Mouse (Mus musculus): Measurements from ENCODE around the gene Dcdc2a. TPM values are rescaled to one million over a fixed set of nuclear protein-coding genes. Genes with fewer than 3 reads are reported as not detected.

The Dcdc2a gene
- polyA plus RNA-seq, 1 experiment from 2014 or later, result 0.13 TPM

GRCm38 (mm10) chr13:25085147-25085546 is 29.3 kb downstream of the Dcdc2a start:
- Histone ChIP-seq H3K27ac (ENCODE audit: low read depth, low read length) (no peak overlapping the region), H3K36me3 (ENCODE audit: control insufficient read depth, insufficient read depth) (no peaks in the 10 kb centered on the region), H3K4me1 (replicated peaks; ENCODE audit: control insufficient read depth, insufficient read depth, low read length) (no peaks in the 10 kb centered on the region), H3K4me2 (replicated peaks; ENCODE audit: low read depth) (no peak overlapping the region), H3K9me3 (ENCODE audit: control insufficient read depth) (no peaks in the 10 kb centered on the region), H3K4me3 (ENCODE audit: low read depth, low read length) (no peak overlapping the region), H3K9ac (ENCODE audit: low read depth, low read length) (no peak overlapping the region), H3K27me3 (replicated peaks; ENCODE audit: control insufficient read depth, insufficient read depth, low read length) (no peaks in the 10 kb centered on the region)
- ATAC-seq, result no peak
- no peak for TF ChIP-seq CTCF (IDR thresholded peaks at IDR 0.05; ENCODE audit: low read depth)
- 87% methylated on average over 7 of the region's 7 CpGs for WGBS

DNA sequence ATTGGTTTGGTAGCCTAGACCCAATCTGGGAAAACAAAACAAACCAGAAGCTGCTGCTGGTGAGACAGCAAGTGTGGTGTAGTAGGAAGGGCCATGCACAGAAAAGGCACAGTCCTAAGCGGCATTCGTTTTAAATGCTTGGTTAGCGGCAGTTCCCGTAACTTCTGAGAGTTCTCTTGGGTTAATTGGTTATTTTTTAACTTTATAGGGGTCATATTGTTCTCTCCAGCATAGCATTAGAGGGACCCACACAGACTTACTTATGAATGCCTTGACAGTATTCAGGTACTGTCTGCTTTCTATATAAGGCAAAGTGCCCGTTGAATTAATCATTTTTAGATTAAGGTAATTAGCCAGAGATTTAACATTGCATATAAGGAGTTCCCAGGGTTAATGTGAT is 35.5 kb downstream of the Dcdc2a start:
- TF ChIP-seq CTCF (IDR thresholded peaks at IDR 0.05; ENCODE audit: low read depth), result no peak
- no peak for ATAC-seq
- WGBS, result 55% methylated on average over 5 of the region's 5 CpGs
- H3K4me1 ChIP-seq (replicated peaks; ENCODE audit: control insufficient read depth, insufficient read depth, low read length), result no peaks in the 10 kb centered on the region
- H3K27me3 ChIP-seq (replicated peaks; ENCODE audit: control insufficient read depth, insufficient read depth, low read length), result no peaks in the 10 kb centered on the region
- H3K9ac ChIP-seq (ENCODE audit: low read depth, low read length), result no peak overlapping the region
- no peak overlapping the region for H3K27ac ChIP-seq (ENCODE audit: low read depth, low read length)
- H3K4me2 ChIP-seq (replicated peaks; ENCODE audit: low read depth), result no peak overlapping the region
- no peaks in the 10 kb centered on the region for H3K36me3 ChIP-seq (ENCODE audit: control insufficient read depth, insufficient read depth)
- no peak overlapping the region for H3K4me3 ChIP-seq (ENCODE audit: low read depth, low read length)
- H3K9me3 ChIP-seq (ENCODE audit: control insufficient read depth), result no peaks in the 10 kb centered on the region

GRCm38 (mm10) chr13:25093776-25094175 is 38.0 kb downstream of the Dcdc2a start:
- H3K27ac ChIP-seq (ENCODE audit: low read depth, low read length), result no peak overlapping the region

DNA sequence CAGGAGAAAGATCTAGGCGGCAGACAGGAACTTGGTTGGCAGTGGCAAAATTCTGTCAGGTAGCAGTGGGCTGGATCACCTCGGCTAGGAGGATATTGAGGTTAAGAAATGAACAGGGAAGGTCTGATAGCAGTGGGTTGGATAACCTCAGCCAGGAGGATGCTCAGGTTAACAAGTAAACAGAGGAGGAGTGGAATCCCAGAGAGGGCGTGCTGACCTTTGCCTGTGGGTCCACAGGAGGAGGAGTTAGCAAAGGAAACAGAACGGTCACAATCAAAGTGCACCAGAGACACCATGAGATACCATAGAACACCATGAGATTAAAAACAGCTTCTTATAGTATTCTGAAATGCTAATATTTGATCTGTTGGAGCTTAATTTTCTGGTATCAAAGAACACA is 38.6 kb downstream of the Dcdc2a start:
- H3K27me3 ChIP-seq (replicated peaks; ENCODE audit: control insufficient read depth, insufficient read depth, low read length), result no peaks in the 10 kb centered on the region
- no peak overlapping the region for H3K4me2 ChIP-seq (replicated peaks; ENCODE audit: low read depth)
- no peak overlapping the region for H3K4me3 ChIP-seq (ENCODE audit: low read depth, low read length)
- no peak for ATAC-seq
- no peak overlapping the region for H3K27ac ChIP-seq (ENCODE audit: low read depth, low read length)
- WGBS, result 36% methylated on average over 4 of the region's 4 CpGs
- no peaks in the 10 kb centered on the region for H3K4me1 ChIP-seq (replicated peaks; ENCODE audit: control insufficient read depth, insufficient read depth, low read length)
- H3K9ac ChIP-seq (ENCODE audit: low read depth, low read length), result no peak overlapping the region
- TF ChIP-seq CTCF (IDR thresholded peaks at IDR 0.05; ENCODE audit: low read depth), result no peak
- no peaks in the 10 kb centered on the region for H3K36me3 ChIP-seq (ENCODE audit: control insufficient read depth, insufficient read depth)
- no peaks in the 10 kb centered on the region for H3K9me3 ChIP-seq (ENCODE audit: control insufficient read depth)

More at GRCm38 (mm10) chr13:25093776-25094175, 38.0 kb downstream of the Dcdc2a start:
- ATAC-seq, result no peak
- no peak overlapping the region for H3K9ac ChIP-seq (ENCODE audit: low read depth, low read length)
- TF ChIP-seq CTCF (IDR thresholded peaks at IDR 0.05; ENCODE audit: low read depth), result no peak
- H3K4me2 ChIP-seq (replicated peaks; ENCODE audit: low read depth), result no peak overlapping the region
- H3K36me3 ChIP-seq (ENCODE audit: control insufficient read depth, insufficient read depth), result no peaks in the 10 kb centered on the region
- WGBS, result 64% methylated on average over 4 of the region's 4 CpGs
- no peaks in the 10 kb centered on the region for H3K9me3 ChIP-seq (ENCODE audit: control insufficient read depth)
- no peak overlapping the region for H3K4me3 ChIP-seq (ENCODE audit: low read depth, low read length)
- no peaks in the 10 kb centered on the region for H3K4me1 ChIP-seq (replicated peaks; ENCODE audit: control insufficient read depth, insufficient read depth, low read length)
- H3K27me3 ChIP-seq (replicated peaks; ENCODE audit: control insufficient read depth, insufficient read depth, low read length), result no peaks in the 10 kb centered on the region

GRCm38 (mm10) chr13:25097348-25097747 is 41.5 kb downstream of the Dcdc2a start:
- no peak for TF ChIP-seq CTCF (IDR thresholded peaks at IDR 0.05; ENCODE audit: low read depth)
- H3K36me3 ChIP-seq (ENCODE audit: control insufficient read depth, insufficient read depth), result no peaks in the 10 kb centered on the region
- H3K9me3 ChIP-seq (ENCODE audit: control insufficient read depth), result no peaks in the 10 kb centered on the region
- no peak overlapping the region for H3K4me3 ChIP-seq (ENCODE audit: low read depth, low read length)
- 39% methylated on average over 8 of the region's 8 CpGs for WGBS
- no peaks in the 10 kb centered on the region for H3K4me1 ChIP-seq (replicated peaks; ENCODE audit: control insufficient read depth, insufficient read depth, low read length)
- no peak for ATAC-seq
- no peaks in the 10 kb centered on the region for H3K27me3 ChIP-seq (replicated peaks; ENCODE audit: control insufficient read depth, insufficient read depth, low read length)
- no peak overlapping the region for H3K9ac ChIP-seq (ENCODE audit: low read depth, low read length)
- H3K27ac ChIP-seq (ENCODE audit: low read depth, low read length), result no peak overlapping the region
- 0 out of 2 replicates have a peak overlapping the region, but pooled peaks have one; percentile 28 for H3K4me2 ChIP-seq (replicated peaks; ENCODE audit: low read depth)

DNA sequence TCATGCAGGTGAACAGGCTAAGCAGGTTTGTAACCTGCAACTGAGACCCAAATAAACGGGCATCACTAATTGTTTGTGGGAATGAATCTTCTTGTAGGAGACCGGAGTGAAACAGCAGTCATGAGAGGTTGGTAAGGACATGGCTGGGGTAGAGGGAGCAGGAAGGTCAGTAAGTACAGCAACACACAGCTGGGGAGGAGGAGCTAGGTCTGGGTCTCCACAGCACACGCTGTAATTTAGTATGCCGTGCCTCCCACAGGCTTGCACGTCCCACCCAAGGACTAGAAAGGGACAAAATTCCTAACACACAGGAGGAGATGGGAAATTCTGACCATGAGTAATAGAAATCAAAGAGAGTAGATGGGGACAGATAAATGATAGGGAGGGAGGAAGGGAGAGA is 42.8 kb downstream of the Dcdc2a start:
- no peak for ATAC-seq
- no peak overlapping the region for H3K4me2 ChIP-seq (replicated peaks; ENCODE audit: low read depth)

DNA sequence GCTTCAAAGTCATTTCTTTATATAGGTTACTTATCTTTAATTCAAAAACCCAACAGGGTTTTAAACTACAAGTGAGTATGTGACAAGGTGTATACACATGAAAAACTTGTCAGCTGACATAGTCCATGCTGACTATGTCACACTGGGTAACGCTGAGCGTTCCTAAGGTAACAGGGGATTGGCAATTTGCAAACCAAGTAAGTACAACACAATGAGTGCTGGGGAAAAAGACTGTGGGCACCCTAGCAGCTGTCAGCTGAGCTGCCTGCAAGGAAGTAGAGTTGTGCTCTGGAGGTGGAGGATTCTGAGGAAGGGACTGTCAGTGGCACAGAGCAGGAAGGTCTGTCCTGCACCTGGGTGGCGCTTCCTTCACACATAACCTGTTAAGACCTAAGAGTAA is 43.7 kb downstream of the Dcdc2a start:
- Histone ChIP-seq H3K9ac (ENCODE audit: low read depth, low read length) (no peak overlapping the region), H3K4me3 (ENCODE audit: low read depth, low read length) (no peak overlapping the region), H3K27ac (ENCODE audit: low read depth, low read length) (no peak overlapping the region), H3K36me3 (ENCODE audit: control insufficient read depth, insufficient read depth) (no peaks in the 10 kb centered on the region), H3K9me3 (ENCODE audit: control insufficient read depth) (no peaks in the 10 kb centered on the region), H3K27me3 (replicated peaks; ENCODE audit: control insufficient read depth, insufficient read depth, low read length) (no peaks in the 10 kb centered on the region), H3K4me1 (replicated peaks; ENCODE audit: control insufficient read depth, insufficient read depth, low read length) (no peaks in the 10 kb centered on the region), H3K4me2 (replicated peaks; ENCODE audit: low read depth) (no peak overlapping the region)
- no peak for TF ChIP-seq CTCF (IDR thresholded peaks at IDR 0.05; ENCODE audit: low read depth)
- ATAC-seq, result no peak
- WGBS, result 74% methylated on average over 3 of the region's 3 CpGs

More for the DNA sequence above, 42.8 kb downstream of the Dcdc2a start:
- no peak for TF ChIP-seq CTCF (IDR thresholded peaks at IDR 0.05; ENCODE audit: low read depth)
- Histone ChIP-seq H3K9ac (ENCODE audit: low read depth, low read length) (no peak overlapping the region), H3K27ac (ENCODE audit: low read depth, low read length) (no peak overlapping the region), H3K9me3 (ENCODE audit: control insufficient read depth) (no peaks in the 10 kb centered on the region), H3K36me3 (ENCODE audit: control insufficient read depth, insufficient read depth) (no peaks in the 10 kb centered on the region), H3K4me1 (replicated peaks; ENCODE audit: control insufficient read depth, insufficient read depth, low read length) (no peaks in the 10 kb centered on the region), H3K4me3 (ENCODE audit: low read depth, low read length) (no peak overlapping the region), H3K27me3 (replicated peaks; ENCODE audit: control insufficient read depth, insufficient read depth, low read length) (no peaks in the 10 kb centered on the region)
- 43% methylated on average over 5 of the region's 5 CpGs for whole genome bisulfite sequencing
